Mouse (Mus musculus) frontal cortex, adult (tissue): ENCODE measurements around the gene Med29.
"Not testable (repeated sequence)": the region's sequence is repeated elsewhere in the genome, so short reads cannot be mapped to it uniquely, and the experiment has no call there.

Experiments used
- ATAC-seq: cut with Nextera tagmentation; 2 replicates; pipeline ENCODE4 v1.9.2; 2017; ENCODE audit warnings: mild to moderate bottlenecking, moderate library complexity, mixed read lengths; ENCODE audit not compliant: low TSS enrichment

The Med29 gene

GRCm38 (mm10) chr7:28398000-28398399 is 5.5 kb upstream of the Med29 start:
- ATAC-seq = no peak

GRCm38 (mm10) chr7:28395425-28395824 is 2.9 kb upstream of the Med29 start:
- ATAC-seq = no peak

- ATAC-seq = no peak
Measured at GRCm38 (mm10) chr7:28393272-28393951, 904 bp upstream of the Med29 start.

GRCm38 (mm10) chr7:28390331-28390730 is 2.2 kb downstream of the Med29 start:
- no peak for ATAC-seq

DNA sequence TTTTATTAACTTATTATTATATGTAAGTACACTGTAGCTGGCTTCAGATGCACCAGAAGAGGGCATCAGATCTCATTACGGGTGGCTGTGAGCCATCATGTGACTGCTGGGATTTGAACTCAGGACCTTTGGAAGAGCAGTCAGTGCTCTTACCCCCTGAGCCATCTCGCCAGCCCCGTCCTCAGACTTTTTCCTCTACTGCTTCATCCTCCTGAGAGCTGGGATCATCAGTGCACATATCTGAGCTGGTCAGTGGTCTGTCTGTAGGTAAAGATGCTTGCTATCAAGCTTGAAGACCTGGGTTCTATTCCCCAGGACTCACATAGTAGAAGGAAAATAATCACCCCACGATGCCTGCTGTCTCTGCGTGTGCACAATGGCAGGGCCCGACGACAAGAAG is 5.1 kb downstream of the Med29 start:
- ATAC-seq = not testable (repeated sequence)

DNA sequence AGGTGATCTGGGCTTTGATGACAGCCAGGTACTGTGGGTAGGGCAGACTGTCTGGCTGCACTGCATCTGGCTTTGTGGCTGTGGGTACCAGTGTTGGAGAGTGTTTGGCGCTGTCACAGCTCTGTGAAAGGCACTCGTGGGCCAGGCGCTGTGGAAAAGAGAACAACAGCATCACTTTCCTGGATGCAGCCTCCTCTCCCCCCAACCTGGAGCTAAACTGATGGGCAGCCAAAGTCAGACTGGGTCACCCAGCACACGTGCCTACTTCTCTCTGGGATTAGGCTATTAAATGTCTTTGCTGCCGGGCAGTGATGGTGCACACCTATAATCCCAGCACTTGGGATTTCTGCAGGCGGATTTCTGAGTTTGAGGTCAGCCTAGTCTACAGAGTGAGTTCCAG is 5.6 kb downstream of the Med29 start:
- ATAC-seq = not testable (repeated sequence)

GRCm38 (mm10) chr7:28386462-28386861 is 6.0 kb downstream of the Med29 start:
- ATAC-seq = peak; percentile 21; the same call in 1 of the 2 replicates

DNA sequence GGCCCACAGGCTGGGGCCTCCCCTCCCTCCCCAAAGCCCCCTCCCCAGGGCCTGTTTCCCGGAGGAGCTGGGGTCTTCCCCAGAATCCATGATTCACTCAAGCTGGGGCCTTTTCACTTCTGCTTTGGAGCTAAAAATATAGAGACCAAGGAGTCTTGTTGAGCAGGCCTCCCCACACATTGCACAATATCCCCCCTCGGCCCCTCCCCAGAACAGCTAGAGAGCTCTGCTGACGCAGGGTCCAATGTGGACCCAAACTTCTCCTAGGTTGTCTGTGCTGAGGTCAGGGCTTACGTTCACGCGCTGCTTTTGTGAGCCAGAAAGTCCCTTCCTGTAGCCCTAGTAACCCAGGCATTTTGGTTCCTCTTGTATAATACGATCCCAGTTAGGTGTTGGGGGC is 6.5 kb downstream of the Med29 start:
- ATAC-seq = no peak

GRCm38 (mm10) chr7:28385196-28385595 is 7.3 kb downstream of the Med29 start:
- no peak for ATAC-seq

DNA sequence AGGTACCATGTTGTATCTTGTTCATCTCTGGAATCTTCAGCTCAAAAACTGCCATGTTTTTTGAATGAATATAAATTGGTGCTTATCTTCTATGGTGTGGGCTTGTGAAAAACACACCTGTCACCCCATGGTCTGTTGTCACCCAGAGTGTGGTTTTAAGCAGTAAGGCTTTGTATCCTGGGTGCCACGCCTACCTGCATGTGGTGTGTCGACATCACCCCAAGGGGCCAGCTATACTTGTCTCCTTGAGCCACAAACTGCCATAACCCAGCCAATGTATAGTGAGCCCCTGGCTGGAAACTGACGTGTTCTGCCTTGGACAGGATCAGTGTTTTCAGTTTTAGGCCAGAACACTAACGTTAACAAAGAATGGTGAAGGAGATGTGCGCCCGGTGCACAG is 8.3 kb downstream of the Med29 start:
- ATAC-seq = no peak

DNA sequence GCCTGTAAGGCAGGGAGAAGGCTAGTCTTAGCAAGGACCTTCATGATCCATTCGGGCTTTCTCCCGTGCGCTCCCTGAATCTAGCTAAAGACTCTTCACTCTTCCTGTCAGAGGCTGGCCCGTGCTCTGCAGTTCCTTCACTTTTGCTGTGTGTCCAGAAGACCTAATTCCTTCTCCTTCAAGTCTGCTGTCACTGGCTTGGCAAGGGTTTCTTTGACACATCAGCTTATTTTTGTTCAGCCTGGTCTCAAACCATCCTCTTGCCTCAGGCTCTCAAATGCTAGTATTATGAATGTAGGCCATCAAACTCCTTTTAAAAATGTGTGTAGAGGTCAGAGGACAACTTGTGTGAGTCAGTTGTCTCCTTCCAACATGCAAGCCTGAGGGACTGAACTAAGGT is 8.9 kb downstream of the Med29 start:
- no peak for ATAC-seq

DNA sequence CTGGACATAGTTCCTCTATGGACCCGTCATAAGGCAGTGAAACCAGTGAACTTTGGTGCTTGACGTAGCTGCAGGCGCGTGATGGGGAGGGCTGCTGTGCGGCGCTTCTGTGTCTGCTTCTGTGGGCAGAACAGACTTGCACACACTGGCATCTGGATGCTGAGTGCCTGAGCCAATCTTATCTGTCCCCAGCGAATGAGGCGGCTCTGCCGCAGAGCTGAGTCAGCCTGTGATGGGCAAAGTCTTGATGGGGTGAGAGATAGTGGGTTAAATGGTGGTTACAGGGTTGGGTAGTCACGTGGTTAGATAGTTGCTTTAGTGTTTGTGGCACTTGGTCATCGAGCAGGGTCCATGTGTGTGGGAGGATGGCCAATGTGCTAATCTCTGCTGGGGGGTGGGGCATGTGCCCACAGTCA is 9.5 kb downstream of the Med29 start:
- peak; percentile 78 for ATAC-seq

GRCm38 (mm10) chr7:28382347-28382951 is 10.1 kb downstream of the Med29 start:
- ATAC-seq = peak; percentile 21; the same call in 1 of the 2 replicates

- no peak for ATAC-seq
Measured at GRCm38 (mm10) chr7:28381938-28382337, 10.6 kb downstream of the Med29 start.

DNA sequence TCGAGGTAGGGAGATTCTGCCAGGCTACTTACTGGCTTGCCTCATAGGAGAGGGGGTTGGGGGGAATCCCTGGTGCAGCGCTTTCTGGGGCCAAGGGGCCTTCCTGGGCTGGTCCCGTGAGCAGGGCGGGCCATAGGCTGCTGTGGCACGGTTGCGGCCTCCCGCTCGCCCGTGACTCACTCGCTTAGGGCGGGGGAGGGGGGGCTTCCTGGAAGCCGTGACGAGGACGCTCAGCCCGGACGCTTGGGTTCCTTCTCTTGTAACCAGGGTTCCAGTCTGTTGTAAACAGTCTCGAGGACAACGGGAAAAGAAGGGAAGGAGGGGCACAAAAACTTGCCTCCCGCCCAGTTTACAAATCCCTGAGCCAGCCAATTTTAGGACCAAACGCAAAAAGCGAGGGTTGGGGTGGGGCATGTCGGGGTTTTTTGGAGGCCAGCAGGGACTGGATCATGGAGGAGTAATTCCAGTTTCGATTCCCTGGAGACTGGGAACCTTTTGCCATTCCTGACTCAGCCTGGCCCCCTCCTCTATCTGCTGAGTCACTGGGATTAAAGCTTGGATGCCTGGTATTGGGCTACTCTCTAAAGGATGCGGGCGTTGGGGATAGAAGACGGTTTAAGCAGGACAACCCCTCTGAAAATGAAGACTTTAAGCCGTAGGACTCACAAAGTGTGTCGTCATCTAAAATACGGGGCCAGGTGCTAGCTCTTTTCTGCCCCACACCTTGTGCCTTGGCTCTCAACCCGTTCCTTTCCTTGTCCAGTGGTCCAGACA is 11.3 kb downstream of the Med29 start:
- ATAC-seq = no peak

DNA sequence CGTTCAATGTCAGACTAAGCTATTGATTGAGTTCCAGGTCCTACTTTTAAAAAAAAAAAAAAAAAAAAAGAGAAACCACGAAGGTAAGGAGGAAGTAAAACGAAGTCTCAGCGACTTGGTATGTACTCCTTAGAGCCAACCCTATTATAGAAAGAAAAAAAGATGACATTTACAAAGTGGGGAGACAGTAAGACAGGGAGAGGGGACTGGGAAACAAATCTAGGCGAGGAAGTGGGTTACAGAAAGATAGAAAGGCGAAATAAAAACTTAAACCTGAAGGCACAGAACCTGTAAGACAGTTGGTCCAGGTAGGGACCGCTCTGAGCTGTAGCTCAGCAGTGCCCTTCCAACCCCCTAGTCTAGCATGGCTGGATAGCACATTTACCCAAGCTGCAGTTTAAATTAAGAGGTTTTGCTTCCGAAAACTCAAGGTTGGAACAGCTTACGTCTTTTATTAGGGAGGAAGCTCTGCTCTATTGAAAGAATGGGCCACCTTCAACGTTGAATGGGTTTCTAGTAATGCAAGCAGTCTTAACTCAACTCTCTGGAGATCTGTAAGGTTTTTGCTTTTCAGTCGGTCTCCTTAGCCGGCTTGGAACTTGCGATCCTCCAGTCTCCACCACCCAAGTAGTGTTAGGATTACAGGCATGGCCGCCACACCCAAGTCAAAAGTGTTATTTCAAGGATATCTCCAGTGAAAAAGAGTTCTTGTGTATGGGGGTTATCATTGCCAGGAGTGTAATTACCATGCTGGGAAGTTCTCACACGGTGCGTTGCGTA is 12.1 kb downstream of the Med29 start, which contains the start of gene Zfp36:
Gene Zfp36 (minus strand): TSS at position 17 of the 780 bp plus-strand sequence.
- ATAC-seq = no peak

DNA sequence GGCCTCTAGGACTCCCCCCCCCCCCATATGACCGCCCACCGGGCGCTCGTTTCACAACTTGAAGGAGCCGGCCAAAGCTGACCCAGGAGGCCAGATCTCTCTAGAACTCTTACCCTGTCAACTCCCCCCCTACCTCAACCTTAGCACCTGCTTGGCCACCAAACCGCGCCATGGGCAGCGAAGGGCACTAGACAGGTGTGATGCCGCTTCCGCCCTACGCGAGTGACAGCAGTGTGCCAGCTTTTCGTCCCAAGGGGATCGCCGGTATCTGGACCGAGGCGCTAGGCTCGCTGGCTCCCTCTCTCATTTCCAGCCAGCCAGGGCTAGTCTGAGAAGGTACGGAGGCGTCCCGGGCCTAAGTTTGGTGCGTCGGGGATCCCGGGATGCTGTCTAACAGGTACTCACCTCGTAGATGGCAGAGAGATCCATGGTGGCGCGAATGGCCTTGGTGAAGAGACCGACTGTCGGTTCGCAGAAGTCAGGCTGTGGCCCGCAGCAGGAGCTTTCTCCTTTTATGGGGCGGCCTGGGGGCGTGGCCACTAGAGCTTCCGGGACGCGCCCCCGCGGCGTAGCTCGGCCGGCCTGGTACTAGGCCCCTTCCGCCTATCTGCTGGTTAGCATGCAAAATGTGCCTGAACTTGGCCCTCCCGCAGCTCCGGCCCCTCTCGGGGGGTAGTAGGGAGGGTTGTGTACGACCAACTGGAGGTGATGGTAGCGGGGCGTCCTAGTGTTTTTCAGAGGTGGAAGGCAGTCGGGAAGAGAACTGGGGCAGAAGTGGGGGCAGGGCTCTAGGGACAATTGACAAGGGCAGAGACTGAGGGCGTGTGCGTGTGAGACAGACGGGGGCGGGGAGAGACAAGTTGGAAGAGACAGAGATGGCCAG is 13.5 kb downstream of the Med29 start:
- peak; percentile 26; the same call in 1 of the 2 replicates for ATAC-seq

- no peak for ATAC-seq
Measured at GRCm38 (mm10) chr7:28378066-28378690, 14.3 kb downstream of the Med29 start.

DNA sequence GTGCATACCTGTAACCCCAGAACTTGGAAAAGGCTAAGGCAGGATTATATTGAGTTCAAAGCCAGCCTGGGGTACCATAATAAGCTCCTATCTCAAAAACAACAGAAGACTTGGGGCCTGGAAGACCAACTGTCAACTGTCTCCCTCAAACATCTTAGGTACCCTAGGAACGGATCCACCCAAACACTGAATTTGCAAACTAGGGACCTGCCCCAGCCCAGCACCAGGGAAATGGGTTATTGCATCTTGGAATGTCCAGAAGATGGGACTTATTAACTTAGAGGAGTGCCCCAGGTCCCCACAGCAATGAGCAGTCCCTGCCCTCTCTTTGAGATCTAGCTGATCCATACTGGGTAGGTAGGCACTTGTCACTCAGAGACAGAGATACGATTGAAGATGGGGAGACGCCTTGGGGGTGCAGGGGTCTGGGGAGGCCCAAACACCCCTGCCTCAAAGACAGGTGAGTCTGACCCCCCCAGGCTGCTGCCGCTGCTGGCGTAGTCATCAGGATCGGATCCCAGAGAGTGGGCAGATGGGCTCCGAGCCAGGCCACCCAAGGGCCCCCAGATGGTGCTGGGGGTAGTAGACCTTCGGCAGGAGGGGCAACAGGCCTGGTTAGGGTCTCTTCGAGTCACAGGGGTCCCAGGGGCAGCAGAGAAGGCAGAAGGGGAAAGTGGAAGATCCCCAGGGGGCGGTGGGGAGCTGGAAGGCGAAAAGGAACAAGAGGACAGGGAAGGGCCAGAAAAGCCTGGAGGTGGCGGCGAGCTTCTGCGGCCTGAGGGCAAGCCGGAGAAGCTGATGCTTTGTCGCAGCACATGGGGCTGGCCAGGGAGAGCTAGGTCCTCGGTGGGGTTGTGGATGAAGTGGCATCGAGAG is 15.1 kb downstream of the Med29 start:
- ATAC-seq = no peak
